Mouse (Mus musculus): Measurements from ENCODE around the gene Tspan17. TPM values are rescaled to one million over a fixed set of nuclear protein-coding genes. Genes with fewer than 3 reads are reported as not detected.

The Tspan17 gene
- 10 to 100 TPM in 1 of 2 experiments, 1 to 10 TPM in 1; 10.0 to 14.3 TPM for total RNA-seq (2021)

- peak; percentile 92 to 94 for DNase-seq
- intact Hi-C loops (cut with DNase I) = no loop called here
Observed at GRCm38 (mm10) chr13:54788740-54789560, at the start of gene Tspan17. Gene Tspan17 (plus strand): TSS chr13:54789377.

GRCm38 (mm10) chr13:54746110-54746509, 43.1 kb upstream of the Tspan17 start:
- intact Hi-C loops (cut with DNase I) = no loop called here
- no peak for DNase-seq

- DNase-seq = no peak
- intact Hi-C loops (cut with DNase I) = no loop called here
Observed at GRCm38 (mm10) chr13:54746896-54747295, 42.3 kb upstream of the Tspan17 start.

- intact Hi-C loops (cut with DNase I) = no loop called here
Observed at GRCm38 (mm10) chr13:54748190-54748589, 41.0 kb upstream of the Tspan17 start.

GRCm38 (mm10) chr13:54748721-54749060, 40.5 kb upstream of the Tspan17 start:
- DNase-seq = no peak
- intact Hi-C loops (cut with DNase I) = no loop called here

More at GRCm38 (mm10) chr13:54748190-54748589, 41.0 kb upstream of the Tspan17 start:
- no peak for DNase-seq

- DNase-seq = peak; percentile 16 to 43
Observed at GRCm38 (mm10) chr13:54749061-54749863, 39.9 kb upstream of the Tspan17 start.

GRCm38 (mm10) chr13:54749864-54750411, 39.2 kb upstream of the Tspan17 start, which contains the start of gene Gprin1:
Gene Gprin1 (minus strand): TSS chr13:54749874.
- no peak for DNase-seq
- intact Hi-C loops (cut with DNase I) = no loop called here

More at GRCm38 (mm10) chr13:54749061-54749863, 39.9 kb upstream of the Tspan17 start:
- intact Hi-C loops (cut with DNase I) = no loop called here

GRCm38 (mm10) chr13:54750699-54751098, 38.5 kb upstream of the Tspan17 start:
- DNase-seq = peak; percentile 35 to 61
- intact Hi-C loops (cut with DNase I) = no loop called here

GRCm38 (mm10) chr13:54752656-54753055, 36.5 kb upstream of the Tspan17 start:
- intact Hi-C loops (cut with DNase I) = no loop called here
- DNase-seq = no peak

- DNase-seq = no peak
- intact Hi-C loops (cut with DNase I) = no loop called here
Observed at GRCm38 (mm10) chr13:54753733-54754132, 35.4 kb upstream of the Tspan17 start.

GRCm38 (mm10) chr13:54754169-54755080, 34.8 kb upstream of the Tspan17 start:
- DNase-seq = no peak
- intact Hi-C loops (cut with DNase I) = no loop called here

- no peak for DNase-seq
- intact Hi-C loops (cut with DNase I) = no loop called here
Observed at GRCm38 (mm10) chr13:54755201-54755830, 33.9 kb upstream of the Tspan17 start.

- intact Hi-C loops (cut with DNase I) = no loop called here
- DNase-seq = no peak
Observed at GRCm38 (mm10) chr13:54756156-54756712, 32.9 kb upstream of the Tspan17 start.

GRCm38 (mm10) chr13:54757093-54757830, 31.9 kb upstream of the Tspan17 start:
- intact Hi-C loops (cut with DNase I) = no loop called here

GRCm38 (mm10) chr13:54758045-54758755, 31.0 kb upstream of the Tspan17 start:
- intact Hi-C loops (cut with DNase I) = no loop called here
- DNase-seq = peak; percentile 79 to 86

More at GRCm38 (mm10) chr13:54757093-54757830, 31.9 kb upstream of the Tspan17 start:
- no peak for DNase-seq

- DNase-seq = no peak
- intact Hi-C loops (cut with DNase I) = no loop called here
Observed at GRCm38 (mm10) chr13:54758756-54759470, 30.3 kb upstream of the Tspan17 start.

- intact Hi-C loops (cut with DNase I) = no loop called here
- no peak for DNase-seq
Observed at GRCm38 (mm10) chr13:54759496-54759895, 29.7 kb upstream of the Tspan17 start.

Data from heart, postnatal 10 days (tissue).